Mouse (Mus musculus): ENCODE measurements at regions not wholly inside any gene's neighbourhood (a gene's known extent, or its start where the extent isn't known, plus 50 kb on each side); places are given as distances from the start of the nearest gene placed in this dataset.

DNA sequence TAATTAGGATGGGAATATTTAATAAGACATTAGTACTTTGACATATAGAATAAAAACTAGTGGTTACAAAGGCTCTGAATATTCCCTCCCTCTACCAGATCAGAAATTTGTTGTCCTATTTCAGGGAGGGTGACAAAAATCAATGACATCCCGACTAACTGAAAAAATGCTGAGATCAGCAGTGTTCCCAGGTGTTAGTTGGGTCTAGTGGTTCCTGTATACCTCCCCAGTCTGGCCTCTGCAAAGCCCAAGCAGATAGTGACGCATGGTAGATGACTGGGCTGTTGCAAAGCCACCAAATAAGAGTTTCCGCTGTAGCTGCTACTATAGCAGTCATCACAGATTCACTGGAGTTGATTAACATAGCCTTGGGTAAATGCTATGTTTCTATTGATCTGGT lies 59.9 kb upstream of the Gm4791 start:
- DNase-seq, result no peak

DNA sequence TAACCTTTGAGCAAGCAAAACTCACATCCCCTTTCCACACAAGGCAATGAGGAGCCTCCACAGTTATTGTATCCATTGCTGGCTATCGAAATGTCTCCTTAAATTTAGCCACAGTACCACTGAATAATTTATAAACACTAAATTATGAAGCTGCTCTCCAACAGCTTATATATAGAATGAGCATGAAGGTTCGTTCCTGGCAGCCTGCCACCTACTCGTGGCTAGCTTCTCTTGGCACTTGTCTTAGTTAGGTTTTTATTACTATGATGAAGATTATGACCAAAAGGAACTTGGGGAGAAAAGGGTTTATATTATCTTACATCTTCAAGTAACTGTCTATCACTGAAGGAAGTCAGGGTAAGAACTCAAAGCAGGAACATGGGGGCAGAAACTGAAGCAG lies 72.9 kb upstream of the Gm4791 start:
- no peak for DNase-seq

DNA sequence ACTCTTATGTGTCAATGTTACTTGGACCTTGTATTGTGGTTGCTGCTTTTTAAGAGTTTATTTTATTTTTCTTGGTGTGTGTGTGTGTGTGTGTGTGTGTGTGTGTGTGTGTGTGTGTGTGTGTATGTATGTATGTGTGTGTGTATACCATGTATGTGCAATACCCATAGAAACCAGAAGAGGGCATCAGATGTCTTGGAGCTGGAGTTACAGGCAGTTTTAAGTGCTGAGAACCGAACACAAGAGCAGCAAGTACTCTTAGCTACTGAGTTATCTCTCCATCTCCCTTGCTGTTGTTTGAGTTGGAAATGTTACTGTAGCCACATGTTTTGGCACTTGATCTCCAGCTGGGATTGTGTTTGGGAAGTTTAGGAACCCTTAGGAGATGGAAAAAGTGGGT lies 78.5 kb upstream of the Gm4791 start:
- no peak for DNase-seq

DNA sequence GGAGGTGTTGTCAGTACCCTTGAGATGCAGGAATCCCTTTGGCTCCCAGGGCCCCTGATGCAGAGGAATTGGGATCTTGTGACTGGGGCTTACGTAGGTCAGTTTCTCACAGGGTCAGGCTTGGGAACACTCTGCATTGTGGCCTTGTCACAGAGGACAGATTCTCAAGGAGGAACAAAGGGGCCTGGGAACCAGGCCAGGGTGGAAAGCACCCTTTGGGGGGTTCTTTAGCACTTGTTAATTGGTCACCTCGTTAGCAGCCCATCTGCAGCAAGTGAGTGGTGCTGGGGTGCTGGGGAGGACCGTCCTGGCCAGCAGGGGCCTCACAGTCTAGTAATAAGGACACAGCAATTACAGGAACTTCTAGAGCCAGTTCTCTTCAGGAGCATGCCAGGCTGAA lies 85.3 kb upstream of the Gm4791 start:
- DNase-seq, result no peak

DNA sequence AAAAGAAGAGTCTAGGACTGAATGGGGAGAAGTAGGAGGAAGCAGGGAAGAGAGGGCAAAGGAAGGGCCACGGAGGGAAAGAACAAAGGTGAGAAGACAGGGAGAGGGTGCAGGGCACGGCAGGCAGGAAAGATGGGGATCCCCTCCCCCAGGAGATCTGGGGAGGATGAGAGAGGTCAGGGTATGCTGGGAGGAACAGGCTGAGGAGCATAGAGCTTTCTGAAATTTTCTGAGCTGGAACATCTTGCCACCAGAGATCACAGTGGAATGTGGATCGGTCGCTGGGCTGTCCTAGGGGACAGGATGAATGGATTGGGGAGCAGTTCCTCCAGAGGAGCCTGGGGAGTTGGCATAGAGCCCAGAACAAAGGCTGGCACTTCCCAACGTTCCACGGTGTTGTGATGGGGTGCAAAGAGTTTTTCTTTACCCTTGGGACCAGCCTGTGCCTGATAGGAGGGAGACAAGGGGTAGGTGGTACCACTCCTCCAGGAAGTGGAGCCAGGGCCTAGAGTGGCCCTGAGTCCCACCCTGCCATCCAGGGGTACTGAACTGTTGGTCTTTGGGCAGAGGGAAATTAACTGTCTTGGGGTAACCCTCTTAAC lies 89.0 kb upstream of the Gm4791 start:
- no peak for DNase-seq

DNA sequence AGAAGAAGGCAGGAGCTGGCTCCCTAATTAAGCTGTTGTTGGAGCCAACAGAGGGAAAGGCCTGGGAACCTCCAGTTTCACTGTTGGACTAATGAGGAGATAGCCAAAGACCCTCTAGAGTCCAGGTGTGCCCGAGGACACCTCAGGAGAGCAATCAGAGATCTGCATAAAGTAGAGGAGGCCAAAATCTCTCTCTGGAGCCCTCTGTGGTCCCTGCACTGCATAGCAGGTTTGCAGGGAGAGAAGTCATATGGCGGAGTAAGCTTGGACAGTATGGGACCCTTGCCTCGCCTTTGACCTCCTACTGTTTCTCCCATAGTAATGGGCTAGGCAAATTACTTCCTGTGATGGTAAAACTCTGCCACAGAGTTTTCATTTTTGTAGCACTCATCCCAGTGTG lies 93.5 kb upstream of the Gm4791 start:
- no peak for DNase-seq

DNA sequence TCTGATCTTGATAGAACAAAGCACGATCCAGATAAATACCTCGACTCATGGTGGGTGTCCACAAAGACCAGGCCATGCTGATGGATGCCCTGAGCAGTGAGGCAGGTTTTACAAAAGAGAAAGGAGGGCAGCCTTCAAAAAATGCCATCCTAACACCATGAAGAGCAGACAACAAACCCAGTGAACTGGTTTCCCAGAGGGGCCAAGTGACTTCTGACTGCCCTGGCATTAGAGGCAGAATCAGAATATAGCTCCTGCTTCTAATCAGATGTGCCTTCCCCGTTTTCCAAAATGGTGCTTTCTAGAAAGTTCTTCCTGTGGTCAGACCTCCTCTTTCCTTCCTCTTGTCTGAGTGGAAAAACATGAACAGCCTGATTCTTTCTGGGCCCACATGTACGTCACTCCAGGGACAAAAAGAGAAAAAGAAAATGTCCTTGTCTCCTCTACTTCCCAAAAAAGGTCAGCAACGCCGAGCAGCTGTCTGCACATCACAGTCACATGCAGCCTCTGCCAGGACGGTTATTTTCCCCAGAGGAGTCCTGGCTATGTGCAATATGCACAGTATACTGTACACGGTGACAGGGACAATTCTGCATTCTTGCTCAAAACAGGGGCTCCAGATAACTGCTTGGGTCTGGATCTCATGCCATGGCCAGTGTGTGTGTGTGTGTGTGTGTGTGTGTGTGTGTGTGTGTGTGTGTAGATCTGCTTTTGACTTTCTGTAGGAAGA lies 94.9 kb upstream of the Gm4791 start:
- no peak for DNase-seq

DNA sequence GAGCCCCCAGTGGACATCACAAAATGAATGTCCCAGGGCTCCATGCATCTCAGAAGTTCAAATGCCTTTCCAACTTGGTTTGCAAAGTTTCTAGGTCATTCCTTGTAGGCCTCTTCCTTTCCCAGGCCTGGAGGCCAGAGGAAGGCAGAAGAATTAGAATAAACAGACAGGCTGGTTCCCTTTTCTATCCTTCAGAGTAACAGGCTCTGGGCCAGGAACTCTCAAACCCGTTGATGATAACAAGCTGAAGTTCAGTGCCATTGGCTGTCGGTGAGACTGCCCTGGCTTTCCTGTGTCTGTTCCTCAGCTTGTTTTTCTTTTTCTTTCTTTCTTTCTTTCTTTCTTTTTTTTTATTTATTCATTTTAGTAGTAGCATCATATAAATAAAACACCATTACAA lies 99.3 kb upstream of the Gm4791 start:
- no peak for DNase-seq

DNA sequence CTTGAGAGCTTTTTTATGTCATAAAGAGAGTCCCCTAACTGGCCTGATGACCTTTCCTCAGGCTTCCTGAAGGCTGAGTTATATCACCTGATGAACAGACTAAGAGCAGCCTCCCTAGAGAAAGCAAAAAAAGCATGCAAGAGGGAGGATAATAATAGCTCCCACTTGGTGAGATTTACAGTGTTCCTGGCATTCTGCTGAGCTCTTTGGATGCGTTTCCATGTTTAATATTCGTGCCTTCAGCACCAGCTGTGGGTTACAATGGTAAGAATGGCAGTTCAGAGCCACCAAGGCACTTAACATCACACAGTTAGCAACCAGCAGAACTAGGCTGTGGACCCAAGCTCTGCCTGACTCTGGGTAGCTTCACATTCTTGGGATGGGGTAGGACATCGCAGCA lies 100.4 kb upstream of the Gm4791 start:
- DNase-seq, result no peak

DNA sequence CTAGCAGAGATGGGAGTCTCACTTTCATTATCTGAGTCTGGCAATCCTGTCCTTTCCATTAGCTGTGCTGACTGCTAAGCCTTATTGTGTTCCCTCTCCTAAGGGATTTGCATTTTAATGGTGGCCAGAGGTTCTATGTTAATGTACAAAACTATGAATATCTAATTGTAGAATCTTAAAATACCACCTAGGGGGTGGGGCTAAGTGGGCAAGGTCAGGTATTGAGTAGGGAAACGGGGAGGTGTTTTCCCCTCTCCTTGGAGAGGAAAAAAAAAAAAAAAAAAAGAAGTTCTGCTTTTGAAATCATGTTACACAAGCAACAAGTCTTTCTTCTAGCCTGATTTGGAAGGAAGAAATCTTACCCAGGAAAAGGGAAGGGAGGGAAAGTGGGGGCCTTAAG lies 106.7 kb upstream of the Gm4791 start:
- DNase-seq, result no peak

DNA sequence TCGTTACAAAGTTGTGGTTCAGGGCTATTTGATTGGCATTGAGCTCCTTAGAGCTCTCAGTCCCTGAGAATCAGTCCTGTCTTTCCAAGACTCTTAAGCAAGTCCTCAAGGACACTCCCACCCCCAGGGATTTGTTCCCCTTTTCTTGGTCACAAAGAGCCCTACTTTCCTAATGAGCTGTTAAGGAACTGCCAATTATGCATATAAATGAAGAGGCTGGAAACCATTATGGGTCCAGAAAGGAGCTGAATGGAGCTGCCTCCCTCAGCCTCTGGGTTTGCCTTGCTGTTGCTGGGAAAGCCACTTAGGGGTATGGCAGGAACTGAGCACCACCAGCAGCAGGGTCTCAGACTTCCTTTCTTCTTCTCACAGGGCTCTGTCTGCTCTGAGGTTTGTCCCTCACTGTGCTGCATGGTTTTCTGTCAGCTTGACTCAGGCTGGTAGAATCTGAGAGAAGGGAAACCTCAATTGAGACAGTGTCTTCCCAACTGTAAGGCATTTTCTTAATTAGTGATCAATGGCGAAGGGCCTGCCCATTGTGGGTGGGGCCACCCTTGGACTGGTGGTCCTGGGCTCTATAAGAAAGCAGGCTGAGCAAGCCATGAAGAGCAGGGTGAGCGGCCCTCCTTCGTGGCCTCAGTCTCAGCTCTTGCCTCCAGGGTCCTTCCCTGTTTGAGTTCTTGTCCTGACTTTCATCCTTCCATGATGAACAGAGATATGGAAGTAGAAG lies 108.4 kb upstream of the Gm4791 start:
- peak; percentile 10 for DNase-seq

DNA sequence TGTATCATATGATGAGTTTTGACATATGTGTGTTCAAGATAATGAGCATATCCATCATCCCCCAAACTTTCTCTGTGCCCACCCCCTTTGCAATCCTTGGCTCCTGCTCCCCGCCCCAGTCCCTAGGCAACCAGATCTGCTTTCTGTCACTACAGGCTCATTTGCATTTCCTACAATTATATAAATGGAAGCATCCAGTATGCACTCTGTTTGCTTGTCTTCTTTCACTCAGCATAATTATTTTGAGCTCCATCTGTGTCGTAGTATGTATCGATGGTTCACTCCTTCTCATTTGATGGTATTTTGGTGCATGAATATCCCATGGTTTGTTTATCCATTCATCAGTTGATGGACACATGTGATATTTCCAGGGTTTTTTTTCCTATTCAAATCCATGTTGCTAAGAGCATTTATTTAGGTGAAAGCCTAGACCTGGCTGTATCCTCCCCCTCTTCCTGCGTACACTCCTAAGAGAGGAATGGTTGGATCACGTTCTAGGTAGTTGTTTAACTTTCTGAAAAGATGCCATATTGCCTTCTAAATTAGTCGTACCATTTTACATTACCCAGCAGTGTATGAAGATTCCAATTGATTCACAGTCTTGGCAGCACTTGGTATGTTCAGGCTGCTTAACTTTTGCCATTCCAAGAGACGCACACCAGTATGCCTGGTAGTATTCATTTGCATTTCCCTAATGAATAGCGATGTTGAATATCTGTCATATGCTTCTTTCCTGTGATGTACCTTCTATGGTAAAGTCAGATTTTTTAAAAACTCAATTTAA lies 127.1 kb upstream of the Gm4791 start:
- DNase-seq, result no peak

DNA sequence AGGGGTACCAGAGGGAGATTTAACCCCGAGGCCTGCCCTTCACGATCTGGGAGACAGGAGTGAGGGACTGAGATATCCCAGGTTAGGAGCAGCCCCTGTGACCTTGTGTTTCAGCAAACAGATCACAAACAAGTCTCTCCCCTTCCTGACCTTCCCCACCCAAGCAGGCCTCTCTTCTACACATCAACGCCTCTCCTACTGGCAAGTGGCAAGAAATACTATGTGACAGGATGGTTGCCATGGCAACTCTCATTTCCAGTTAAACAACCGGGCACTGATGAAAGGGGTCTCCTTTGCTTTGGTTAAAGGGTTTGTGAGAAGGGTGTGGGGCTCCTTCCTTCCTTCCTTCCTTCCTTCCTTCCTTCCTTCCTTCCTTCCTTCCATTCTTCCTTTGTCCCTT lies 134.6 kb upstream of the Gm4791 start:
- no peak for DNase-seq

DNA sequence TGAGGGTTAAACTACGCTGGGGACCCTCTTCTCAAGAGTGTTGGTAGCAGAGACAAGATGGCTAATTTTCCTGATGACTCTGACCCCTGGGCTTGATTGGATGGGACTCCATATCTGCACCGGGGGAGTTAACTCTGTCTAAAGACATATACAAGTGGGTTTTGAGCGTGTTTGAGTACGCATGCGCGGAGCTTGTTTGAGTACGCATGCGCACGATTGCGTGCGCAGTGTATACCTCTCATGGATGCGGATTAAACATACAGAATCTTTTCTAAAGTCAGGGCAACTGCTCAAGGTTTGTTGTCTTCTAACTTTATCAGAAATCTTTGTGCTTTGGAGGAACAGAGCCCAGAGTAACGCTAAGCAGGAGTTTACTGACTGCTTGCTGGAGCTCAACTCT lies 146.8 kb upstream of the Gm4791 start:
- no peak for DNase-seq

DNA sequence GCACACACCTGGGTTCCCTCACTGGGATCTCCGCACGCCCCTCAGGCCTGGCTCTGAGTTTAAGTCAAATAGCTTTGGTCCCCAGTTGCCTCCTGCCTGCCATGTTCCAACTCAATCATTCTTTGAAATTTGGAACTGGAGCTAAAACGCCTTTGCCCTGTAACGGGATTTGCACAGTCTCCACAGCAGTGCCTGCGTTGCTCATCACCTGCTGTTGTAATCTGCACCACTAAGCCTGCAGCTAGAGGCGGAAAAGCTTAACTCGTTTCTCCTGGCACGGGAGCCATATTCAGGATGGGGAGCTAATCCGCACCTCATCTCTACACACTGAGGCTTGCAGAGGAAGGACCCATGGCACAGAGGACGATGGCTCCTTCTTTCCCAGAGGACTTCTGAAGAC lies 147.2 kb upstream of the Gm4791 start:
- no peak for DNase-seq

DNA sequence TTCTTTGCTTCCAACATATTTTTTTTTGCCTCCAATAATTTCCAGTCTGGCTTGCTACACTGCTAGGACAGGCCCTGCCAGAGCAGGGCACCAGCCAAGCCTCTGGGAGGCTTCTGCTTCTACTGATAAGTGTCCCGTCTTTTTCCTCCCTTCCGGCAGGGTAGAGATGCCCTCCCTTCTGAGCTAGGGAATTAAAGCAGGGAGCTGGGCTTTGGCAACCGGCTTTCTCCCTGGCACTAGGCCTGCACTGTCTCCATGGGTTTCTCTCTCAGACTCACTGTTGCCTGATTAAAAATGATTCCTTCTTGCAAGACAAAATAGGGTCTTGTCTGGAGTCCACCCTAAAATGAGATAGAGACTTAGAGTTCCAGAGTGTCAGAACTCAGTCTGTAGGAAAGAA lies 153.3 kb upstream of the Gm4791 start:
- no peak for DNase-seq

DNA sequence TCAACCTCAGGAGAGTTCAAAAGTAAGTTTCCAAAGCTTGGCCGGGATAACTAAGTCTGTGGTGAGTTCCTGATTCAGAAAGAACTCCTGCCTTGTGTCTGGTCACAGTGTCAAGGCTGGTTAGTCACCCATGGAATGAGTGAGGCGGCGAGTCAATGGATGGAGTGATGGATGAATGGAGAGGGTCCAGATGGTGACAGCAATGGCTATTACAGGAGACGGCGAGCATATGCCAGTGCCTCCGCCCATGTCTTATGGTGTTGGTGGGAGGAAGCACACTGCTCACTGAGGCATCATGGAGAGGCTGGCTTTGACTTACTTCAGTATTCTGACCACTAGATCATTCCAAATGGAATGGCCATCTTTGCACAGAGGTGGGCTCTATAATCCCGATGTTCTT lies 154.8 kb upstream of the Gm4791 start:
- no peak for DNase-seq

DNA sequence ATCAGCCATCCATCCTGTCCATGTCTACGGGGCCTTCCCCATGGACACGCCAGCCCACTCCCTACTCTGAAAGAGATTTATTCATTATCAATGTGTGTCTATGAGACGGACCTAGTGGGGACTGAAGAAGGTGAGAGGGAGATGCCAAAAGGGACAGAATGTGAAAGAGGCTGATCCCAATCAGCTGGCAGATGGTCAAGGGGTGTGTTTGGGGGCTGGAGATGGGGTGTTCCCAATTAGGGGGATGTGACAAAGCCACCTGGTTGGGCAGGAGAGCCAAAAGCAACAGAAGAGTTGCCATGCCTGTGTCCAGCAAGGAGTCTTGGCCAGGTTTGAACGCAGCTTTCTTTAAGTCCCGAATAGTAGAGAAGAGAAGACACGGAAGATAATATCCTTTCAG lies 157.0 kb upstream of the Gm4791 start:
- DNase-seq, result no peak

DNA sequence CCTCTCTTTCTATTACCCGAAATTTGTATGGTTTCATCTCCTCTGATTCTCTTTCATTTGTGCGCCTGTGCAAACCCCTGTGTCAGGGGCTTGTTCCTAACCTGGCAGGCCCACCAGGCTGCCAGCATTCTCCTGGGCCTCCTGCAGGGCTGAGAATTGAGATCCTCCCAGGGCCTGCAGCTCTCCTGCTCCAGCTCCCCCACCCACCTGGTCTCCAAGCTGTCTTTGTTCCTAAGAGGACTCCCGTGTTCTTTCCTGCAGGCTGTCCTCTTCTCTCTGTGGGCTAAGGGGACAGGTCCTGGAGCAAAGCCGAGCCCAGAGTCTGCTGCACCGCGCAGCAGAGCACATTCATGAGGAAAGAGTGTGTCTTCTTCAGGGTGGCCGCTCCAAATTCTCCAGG lies 163.3 kb upstream of the Gm4791 start:
- no peak for DNase-seq

DNA sequence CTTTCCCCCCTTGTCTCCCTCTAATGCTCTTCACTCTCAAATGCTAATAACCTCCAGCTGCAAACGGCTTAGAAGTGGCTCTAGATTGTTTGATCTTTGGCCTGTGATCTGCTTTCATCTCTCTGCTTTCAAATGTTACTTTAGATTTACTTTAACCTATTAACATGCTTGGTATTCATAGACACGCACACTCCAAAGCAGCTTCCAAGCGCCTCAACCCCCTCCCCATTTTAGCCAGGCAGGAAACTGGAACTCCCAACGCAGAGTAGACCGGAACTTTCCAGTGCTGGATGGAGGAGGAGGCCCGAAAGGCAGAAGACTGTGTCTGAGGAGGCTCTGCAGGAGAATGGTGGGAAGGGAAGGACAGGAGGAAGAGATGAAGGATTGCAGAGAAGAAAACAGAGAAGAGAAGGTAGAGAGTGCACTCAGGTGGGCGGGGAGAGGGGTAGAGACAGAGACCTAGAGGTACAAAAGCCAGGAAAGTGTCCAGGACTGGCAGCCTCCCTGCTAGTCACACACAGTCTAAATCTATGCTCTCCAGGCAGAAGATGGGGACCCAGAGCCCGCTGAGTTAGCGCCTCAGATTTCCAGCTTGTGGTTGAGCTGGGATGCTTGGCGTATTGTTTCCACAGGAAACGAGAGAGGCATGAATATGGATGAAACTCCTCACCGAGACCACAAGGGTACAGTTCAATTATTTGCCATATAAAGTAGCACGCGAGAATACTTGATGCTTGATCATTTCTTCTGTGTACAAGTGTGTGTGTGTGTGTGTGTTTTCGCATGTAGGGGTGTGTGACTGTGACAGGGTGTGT lies 167.6 kb upstream of the Gm4791 start:
- no peak for DNase-seq

DNA sequence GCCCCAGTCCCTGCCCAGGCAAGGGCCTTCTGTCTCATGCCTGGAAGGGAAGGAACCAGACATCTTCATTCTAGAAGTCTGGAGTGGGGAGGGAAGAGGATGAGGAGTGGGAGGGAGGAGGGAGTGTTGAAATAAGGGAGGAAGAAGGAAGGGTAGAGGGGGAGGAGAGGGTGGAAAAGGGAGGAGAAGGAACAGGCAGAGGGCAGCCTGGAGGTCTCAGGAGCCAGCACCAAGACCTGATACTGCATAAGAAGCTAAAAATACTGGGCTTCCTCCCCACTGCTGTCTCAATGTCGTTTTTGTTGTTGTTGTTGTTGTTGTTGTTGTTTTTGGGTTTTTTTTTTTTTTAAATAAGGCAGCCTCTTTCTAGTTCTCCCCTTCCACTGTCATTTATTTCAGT lies 168.2 kb upstream of the Gm4791 start:
- DNase-seq, result no peak

DNA sequence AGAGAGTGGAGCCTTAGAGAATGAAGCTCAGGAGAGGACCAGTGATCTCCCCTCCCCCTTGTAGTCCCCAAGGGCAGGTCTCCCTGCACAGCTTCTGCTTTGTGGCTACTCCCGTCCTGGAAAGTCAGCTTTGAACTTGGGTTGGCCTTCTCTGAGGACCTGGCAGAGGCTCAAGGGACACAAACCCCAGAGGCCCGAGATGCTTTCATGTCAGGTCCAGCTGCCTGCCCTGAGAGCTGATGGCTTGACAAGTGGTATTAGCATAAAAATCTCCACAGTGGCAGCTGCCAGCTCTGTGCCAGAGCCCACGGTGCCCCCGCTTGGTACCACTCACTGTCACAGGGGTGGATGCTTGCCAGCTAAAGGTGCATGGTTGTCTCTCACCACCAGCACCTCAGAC lies 173.8 kb upstream of the Gm4791 start:
- DNase-seq, result no peak

DNA sequence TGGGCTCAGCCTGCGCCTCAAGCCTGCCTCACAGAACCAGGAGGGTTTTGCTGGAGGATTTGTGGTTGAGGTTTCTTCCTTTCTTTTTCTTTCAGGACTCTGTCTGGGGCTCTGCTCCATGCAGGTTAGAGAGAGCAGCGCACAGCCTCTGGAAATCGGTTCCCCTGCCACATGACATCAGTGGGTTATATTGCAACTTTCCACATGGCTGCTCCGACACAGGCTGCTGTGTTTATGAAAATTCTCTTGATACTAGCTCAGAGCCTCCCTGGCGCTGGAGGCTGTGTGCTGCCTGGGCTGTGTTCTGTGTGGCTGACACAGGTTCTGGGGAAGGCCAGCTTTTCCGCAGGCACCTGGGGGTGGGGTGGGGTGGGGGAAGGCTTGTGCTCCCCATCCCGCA lies 178.7 kb upstream of the Gm4791 start:
- DNase-seq, result no peak
